Mouse (Mus musculus) lung, postnatal 25 days (tissue): ENCODE measurements around the gene Man1c1.

Experiments
- DNase-seq: peaks from one replicate; pipeline ENCODE4 v3.0.0; 2022; ENCODE audit warnings: low spot score

Gene Man1c1

GRCm38 (mm10) chr4:134723251-134723650 lies 19.2 kb upstream of the Man1c1 start:
- DNase-seq, result no peak

- no peak for DNase-seq
Observed at GRCm38 (mm10) chr4:134721076-134721475, 17.0 kb upstream of the Man1c1 start.

- DNase-seq, result no peak
Observed at GRCm38 (mm10) chr4:134720371-134720770, 16.3 kb upstream of the Man1c1 start.

- DNase-seq, result no peak
Observed at GRCm38 (mm10) chr4:134719489-134719888, 15.4 kb upstream of the Man1c1 start.

- peak; percentile 83 for DNase-seq
Observed at GRCm38 (mm10) chr4:134713937-134714336, 9.8 kb upstream of the Man1c1 start.

GRCm38 (mm10) chr4:134705311-134705710 lies 1.2 kb upstream of the Man1c1 start:
- DNase-seq, result no peak

GRCm38 (mm10) chr4:134704590-134704989 lies 500 bp upstream of the Man1c1 start:
- no peak for DNase-seq

- peak; percentile 37 for DNase-seq
Observed at GRCm38 (mm10) chr4:134702981-134703834, 882 bp downstream of the Man1c1 start.

GRCm38 (mm10) chr4:134701934-134702333 lies 2.2 kb downstream of the Man1c1 start:
- peak; percentile 83 for DNase-seq

GRCm38 (mm10) chr4:134700911-134701310 lies 3.2 kb downstream of the Man1c1 start:
- DNase-seq, result no peak

GRCm38 (mm10) chr4:134693202-134693940 lies 10.7 kb downstream of the Man1c1 start:
- no peak for DNase-seq

- no peak for DNase-seq
Observed at GRCm38 (mm10) chr4:134692388-134692787, 11.7 kb downstream of the Man1c1 start.

- DNase-seq, result no peak
Observed at GRCm38 (mm10) chr4:134686022-134686661, 17.9 kb downstream of the Man1c1 start.

- DNase-seq, result no peak
Observed at GRCm38 (mm10) chr4:134684637-134685338, 19.3 kb downstream of the Man1c1 start.

- DNase-seq, result no peak
Observed at GRCm38 (mm10) chr4:134683892-134684291, 20.2 kb downstream of the Man1c1 start.

- no peak for DNase-seq
Observed at GRCm38 (mm10) chr4:134683008-134683407, 21.1 kb downstream of the Man1c1 start.

GRCm38 (mm10) chr4:134682423-134682822 lies 21.7 kb downstream of the Man1c1 start:
- no peak for DNase-seq

- DNase-seq, result no peak
Observed at GRCm38 (mm10) chr4:134681819-134682218, 22.3 kb downstream of the Man1c1 start.

GRCm38 (mm10) chr4:134677556-134678508 lies 26.3 kb downstream of the Man1c1 start:
- no peak for DNase-seq

- DNase-seq, result no peak
Observed at GRCm38 (mm10) chr4:134675800-134676199, 28.3 kb downstream of the Man1c1 start.

GRCm38 (mm10) chr4:134674970-134675369 lies 29.1 kb downstream of the Man1c1 start:
- DNase-seq, result no peak
